Mouse (Mus musculus) B cell, adult 62 days (primary cell): ENCODE data around the gene Spp1. TPM values are rescaled to one million over a fixed set of nuclear protein-coding genes. Genes with fewer than 3 reads are reported as not detected.

ENCODE experiments used
- total RNA-seq: library from RNA; stranded (reverse); gene quantifications from 4 replicates; pipeline ENCODE4 v1.2.4, GENCODE M21; 2023

Spp1 gene
- total RNA-seq = 0.69 to 1.9 TPM (median 1.2 TPM) in 3 of 4 replicates, not detected in the other

GRCm38 (mm10) chr5:104434835-104435301 is at the start of gene Spp1:
Gene Spp1 (plus strand): TSS chr5:104435118.

GRCm38 (mm10) chr5:104458832-104459705 is 24.2 kb downstream of the Spp1 start, which contains the start of gene Pkd2:
Gene Pkd2 (plus strand): TSS chr5:104459450.

Other genes with a start within 250 kb of the Spp1 start
- gene Dmp1, start 232.5 kb upstream of the Spp1 start, total RNA-seq = not detected in 4 replicates
- not detected in 4 replicates for gene Ibsp, start 135.9 kb upstream of the Spp1 start, total RNA-seq
- not detected in 4 replicates for gene Mepe, start 109.8 kb upstream of the Spp1 start, total RNA-seq
- 0.17 TPM in 1 of 4 replicates, not detected in the others for gene Pkd2, start 24.3 kb downstream of the Spp1 start, total RNA-seq
- 15.8 to 19.2 TPM (median 17.4 TPM) in 4 replicates for gene BC005561, start 73.2 kb downstream of the Spp1 start, total RNA-seq